Mouse (Mus musculus): ENCODE measurements around the gene Gdi2.
"Not testable (repeated sequence)": the region's sequence is repeated elsewhere in the genome, so short reads cannot be mapped to it uniquely, and the experiment has no call there.

The Gdi2 gene

GRCm38 (mm10) chr13:3537594-3538222, at the start of gene Gdi2:
TSS of gene Gdi2 (plus strand) at chr13:3538063.
- peak; percentile 87 for DNase-seq (ENCODE audit: low read depth, low spot score)

GRCm38 (mm10) chr13:3495526-3495925, 42.3 kb upstream of the Gdi2 start:
- no peak for DNase-seq (ENCODE audit: low read depth, low spot score)

DNA sequence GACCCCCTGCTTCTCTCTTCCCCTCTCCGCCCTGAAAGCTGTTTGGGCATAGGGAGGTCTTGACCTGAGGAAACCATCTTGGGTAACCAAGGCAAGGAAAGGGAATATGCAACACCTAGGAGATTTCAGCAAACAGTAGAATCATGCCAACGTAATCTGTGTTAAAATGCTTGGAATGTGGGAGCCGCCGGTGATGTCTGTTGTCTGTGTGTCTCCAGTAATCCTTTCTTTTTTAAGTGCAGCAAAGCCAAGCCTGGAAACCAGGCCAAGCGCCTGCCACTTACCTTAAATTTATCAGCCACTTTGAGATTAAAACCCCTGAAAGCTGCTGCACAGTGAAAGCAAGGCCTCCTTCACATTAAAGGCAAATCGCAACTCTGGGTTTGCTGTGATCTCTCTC, 36.8 kb upstream of the Gdi2 start:
- not testable (repeated sequence) for DNase-seq (ENCODE audit: low read depth, low spot score)

DNA sequence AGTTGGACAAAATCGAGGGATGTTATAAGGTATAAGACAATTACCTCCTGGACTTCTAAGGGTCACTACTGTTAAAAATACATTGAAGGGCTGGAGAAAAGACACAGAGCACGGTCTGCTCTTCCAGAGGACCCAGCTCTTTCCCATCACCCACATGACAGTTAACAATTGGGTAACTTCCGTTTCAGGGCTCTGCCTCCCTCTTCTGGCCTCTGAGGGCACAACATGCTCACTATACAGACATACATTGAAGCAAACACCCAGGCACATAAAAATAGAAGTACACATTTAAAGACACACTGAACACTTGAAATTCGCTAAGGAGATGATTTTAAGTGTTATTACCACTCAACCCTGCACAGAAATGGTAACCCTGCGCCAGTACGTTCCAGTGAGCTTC, 22.5 kb upstream of the Gdi2 start:
- not testable (repeated sequence) for DNase-seq (ENCODE audit: low read depth, low spot score)

GRCm38 (mm10) chr13:3519357-3519756, 18.5 kb upstream of the Gdi2 start:
- DNase-seq (ENCODE audit: low read depth, low spot score) = not testable (repeated sequence)

DNA sequence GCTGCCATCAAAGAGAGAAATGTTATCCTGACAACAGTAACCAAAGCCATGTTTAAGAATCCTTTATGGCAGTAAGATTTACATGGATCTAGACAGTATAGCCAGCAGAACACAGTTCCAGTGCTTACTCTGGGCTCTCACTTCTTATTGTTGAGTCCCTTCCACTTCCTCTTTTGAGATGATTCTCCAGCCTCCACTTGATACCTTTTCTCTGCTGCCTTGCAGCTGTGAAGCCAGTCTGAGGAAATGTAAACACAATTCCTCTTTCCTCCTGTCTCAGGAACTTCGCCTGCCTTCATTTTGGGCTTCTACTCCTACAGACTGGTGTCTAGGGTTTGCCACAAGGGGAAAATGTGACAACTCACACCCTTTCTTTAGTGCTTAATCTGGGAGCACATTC, 17.9 kb upstream of the Gdi2 start:
- not testable (repeated sequence) for DNase-seq (ENCODE audit: low read depth, low spot score)

GRCm38 (mm10) chr13:3523459-3523858, 14.4 kb upstream of the Gdi2 start:
- DNase-seq (ENCODE audit: low read depth, low spot score) = no peak

DNA sequence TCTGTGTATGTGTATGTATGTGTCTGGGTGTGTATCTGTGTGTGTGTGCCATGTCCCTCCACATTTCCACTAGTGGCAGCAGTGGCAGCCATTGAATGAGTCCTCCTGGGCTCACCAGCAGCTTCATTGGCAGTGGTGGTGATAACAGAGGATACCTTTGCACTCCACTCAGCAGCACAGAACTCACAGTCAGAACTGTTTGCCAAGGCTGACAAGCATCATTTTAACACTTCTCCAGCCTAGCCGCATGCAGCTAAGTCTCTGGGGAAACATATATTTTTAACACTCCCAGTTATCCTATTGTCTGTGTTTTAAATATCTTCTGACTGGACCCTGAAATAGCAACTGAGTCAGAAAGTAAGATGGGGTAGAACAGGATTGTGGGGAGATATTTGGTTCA, 13.9 kb upstream of the Gdi2 start:
- no peak for DNase-seq (ENCODE audit: low read depth, low spot score)

DNA sequence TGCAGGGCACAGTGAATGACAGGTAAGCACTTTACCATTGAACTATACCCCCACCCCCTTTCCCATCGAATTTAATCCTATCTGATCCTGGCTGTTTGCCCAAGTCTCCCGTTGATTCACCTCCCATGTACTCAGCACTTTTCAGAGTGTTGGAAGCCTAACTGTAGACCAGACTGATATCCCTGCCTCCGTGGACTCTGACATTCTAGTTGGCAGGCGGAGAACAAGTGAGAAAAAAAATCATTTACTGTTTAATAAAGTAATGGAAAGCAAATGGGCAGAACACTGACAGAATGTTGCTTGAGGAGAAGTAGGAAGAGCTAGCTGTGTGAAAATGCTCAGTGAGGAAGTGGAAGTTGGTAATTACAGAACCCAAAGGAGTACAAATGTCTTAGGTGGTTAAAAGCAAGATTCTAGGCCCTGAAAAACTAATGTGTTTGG, 12.2 kb upstream of the Gdi2 start:
- no peak for DNase-seq (ENCODE audit: low read depth, low spot score)

GRCm38 (mm10) chr13:3526328-3526727, 11.5 kb upstream of the Gdi2 start:
- DNase-seq (ENCODE audit: low read depth, low spot score) = no peak

DNA sequence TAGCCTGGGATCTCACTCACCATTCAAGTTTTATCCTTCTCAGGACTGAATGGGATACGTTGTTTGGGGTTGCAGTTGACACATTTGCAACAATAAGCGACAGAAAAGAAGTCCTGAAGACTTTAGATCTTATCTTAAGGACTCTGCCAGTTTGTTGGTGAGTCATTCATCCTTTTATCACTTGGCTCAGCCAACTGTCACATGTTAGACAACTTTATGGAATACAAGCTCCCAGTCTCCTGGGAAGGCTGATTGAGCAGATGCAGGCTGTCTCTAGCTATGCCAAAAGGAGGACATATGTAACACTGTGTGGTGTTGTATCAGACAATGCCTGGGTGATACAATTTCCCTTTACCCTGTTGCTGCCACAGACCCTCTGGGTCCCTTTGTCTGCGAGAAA, 7.4 kb upstream of the Gdi2 start:
- no peak for DNase-seq (ENCODE audit: low read depth, low spot score)

DNA sequence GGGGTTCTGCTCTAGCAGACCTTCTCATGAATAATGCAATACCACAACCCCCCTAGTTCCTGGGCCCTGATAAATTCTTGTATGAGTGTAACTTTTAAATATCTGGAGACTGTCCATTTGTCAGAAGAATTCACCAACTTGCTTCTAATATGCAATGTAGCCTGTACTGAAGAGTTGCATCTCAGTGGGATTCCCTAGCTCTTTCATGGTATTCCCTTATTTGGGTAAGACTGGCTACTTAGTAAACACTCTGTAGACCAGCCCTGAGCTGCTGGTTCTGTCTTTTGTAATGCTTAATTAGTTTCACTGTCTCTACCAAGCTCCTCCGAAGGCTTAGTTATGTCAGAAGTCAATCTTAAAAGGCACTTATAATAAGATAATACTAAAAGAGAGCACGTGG, 6.7 kb upstream of the Gdi2 start:
- not testable (repeated sequence) for DNase-seq (ENCODE audit: low read depth, low spot score)

- DNase-seq (ENCODE audit: low read depth, low spot score) = no peak
Observed at GRCm38 (mm10) chr13:3531692-3532320, 6.1 kb upstream of the Gdi2 start.

DNA sequence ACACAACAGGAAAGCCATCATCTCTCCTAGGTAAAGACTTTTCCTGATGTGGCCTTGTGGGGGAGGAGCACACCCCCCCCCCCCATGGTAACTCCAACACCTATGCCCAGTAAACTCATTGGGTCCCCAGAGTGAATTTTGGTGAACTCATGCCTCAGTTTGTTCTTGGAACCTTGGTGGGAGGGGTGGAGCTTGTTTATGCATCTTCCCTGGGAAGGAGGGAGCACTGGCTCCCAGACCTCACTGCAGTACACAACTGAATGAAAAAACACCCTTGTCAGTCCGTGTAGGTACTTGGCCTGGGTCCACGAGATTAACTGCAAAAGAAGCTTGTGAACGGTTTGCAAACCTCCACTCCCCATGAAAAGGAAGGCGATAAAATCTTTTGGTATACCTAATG, 5.4 kb upstream of the Gdi2 start:
- DNase-seq (ENCODE audit: low read depth, low spot score) = no peak

DNA sequence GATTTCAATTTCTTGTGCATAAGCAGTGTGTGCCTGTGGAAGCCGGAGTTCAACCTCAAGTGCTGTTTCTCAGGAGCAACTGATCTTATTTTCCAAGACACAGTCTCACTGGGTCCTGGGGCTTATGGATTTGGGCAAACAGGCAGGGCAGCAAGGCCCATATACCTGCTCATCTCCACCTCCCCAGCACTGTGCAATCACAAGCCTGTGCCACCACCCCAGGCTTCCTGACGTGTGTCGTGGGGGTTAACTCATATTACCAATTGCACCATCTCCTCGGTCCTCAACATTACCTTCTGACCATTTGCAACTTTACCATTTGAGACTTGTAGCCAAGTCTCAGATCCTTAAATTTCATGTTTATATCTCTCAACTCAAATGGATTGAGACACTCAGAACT, 3.7 kb upstream of the Gdi2 start:
- no peak for DNase-seq (ENCODE audit: low read depth, low spot score)

DNA sequence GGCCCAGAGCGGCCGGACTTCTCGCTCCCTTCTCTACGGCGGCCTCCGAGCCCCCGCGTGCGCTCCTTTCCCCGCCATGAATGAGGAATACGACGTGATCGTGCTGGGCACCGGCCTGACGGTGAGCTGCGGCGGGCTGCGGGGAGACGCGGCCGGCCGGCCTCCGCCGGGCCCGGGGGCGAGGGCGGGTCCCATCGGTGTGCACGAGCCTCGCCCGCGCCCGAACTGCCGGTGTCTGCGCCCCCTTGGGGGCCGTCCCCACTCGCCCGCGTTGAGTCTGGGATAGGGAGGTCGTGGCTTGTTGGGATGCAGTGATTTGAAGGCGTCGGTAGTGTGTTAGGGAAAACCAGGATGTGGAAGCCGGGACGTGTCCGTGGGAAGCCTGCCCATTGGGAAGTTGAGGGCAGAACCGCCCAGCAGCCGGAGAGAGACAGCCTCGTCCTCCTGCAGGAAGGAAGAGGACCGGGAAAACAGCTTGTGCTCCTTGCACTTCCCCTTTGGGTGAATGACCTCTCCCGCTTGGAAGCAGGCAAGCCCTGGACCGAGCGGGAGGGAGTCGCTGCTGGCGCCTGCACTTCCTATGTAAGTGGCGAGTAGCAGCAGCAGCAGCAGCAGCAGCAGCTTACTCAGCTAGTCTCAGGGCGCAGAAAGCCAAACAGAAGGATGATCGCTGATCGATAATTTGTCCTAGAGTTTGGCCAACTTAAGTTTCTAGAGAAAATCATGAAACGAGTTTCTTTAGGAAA, 533 bp downstream of the Gdi2 start:
- no peak for DNase-seq (ENCODE audit: low read depth, low spot score)

DNA sequence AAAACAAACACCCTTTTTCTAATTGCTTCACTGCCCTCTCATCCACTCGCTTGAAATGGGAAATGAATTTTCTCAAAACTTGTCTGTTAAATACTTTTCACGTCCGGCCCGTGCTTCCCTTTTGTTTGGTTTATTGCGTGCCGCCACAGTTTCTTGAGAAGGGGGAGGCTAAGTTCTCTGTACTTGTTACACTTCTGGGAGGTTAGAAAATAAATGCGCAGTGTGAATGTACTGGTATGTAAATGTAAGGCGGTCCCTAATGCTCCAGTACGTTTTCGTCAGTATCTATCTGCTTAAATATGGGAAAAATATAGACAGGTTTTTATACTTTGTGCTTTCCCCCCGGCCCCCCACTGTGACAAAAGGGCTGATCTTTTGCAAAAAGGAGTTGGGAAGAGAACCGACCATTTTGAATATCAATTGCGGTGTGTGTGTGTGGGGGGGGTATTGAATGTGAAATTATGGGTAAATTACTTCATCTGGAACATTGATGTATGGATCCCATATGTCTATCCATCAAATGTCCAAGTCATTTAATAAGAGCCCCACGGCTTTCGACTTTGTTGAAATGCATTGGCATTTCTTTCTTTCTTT, 1.2 kb downstream of the Gdi2 start:
- DNase-seq (ENCODE audit: low read depth, low spot score) = no peak

DNA sequence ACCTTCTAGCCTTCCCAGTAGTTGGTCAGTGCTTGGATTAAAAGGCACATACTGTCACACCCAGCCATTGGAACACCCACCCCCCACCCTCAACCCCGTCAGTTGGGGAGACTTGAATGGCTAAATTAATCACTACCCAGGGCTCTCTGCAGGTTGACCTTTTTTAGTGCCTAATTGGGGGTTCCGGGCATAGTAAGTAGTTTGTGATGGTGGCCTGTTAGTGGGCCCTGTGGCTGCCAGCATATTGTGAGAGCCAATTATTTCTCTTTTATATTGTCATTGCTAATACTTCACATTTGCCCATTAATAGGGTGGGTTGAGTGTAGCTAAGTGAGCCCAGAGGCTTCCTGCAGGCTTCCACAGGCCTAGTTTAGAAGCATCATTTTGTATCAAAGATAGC, 2.3 kb downstream of the Gdi2 start:
- DNase-seq (ENCODE audit: low read depth, low spot score) = no peak

- DNase-seq (ENCODE audit: low read depth, low spot score) = no peak
Observed at GRCm38 (mm10) chr13:3541159-3541782, 3.4 kb downstream of the Gdi2 start.

DNA sequence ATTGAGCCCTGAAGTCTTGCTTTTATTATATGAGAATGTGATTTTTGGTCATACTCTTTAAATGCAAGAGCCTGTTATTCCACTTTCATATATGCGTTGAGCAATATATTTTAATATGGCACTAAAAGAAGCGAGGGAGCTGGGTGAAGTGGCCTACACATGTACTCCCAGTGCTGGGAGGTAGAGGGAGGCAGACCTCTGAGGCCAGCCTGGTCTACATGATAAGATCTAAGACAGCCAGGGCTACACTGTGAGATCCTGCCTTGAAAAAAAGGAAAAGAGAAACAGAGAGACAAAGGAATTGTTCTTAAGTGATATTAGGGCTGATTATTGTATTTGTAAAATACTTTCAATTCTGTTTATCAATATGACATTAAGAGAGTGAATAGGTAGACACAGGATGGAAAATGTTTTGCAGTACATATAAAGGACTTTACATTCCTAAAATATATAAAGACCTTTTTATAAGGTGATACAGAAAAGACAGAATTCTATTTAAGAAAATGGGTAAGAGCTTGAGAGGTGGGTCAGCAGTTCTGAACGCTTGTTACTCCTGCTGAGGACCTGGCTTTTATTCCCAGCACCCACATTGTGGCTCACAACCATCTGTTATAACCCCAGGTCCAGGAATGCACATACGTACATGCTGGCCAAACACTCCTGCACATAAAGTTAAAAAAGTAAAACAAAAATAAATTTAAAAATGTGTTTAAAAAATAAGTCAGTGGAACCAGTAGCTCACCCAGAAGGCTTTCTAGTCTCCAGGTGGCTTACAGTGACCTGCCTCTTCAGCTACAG, 6.4 kb downstream of the Gdi2 start:
- no peak for DNase-seq (ENCODE audit: low read depth, low spot score)

- DNase-seq (ENCODE audit: low read depth, low spot score) = no peak
Observed at GRCm38 (mm10) chr13:3544925-3545324, 7.1 kb downstream of the Gdi2 start.

Measured in WW6 (cell line).